Mouse (Mus musculus) embryonic facial prominence, embryonic 10.5 days (tissue): ENCODE results near the gene Zg16. TPM values are rescaled to one million over a fixed set of nuclear protein-coding genes. Genes with fewer than 3 reads are reported as not detected.

Experiments
- DNase-seq: peaks from one replicate; pipeline ENCODE4 v3.0.0-alpha.2; 2017; ENCODE audit warnings: low spot score
- H3K27ac ChIP-seq: fragments of 300-500 bp; sonication (generic); replicated peaks from 2 replicates; pipeline ENCODE4 v1.5.1; 2016; ENCODE audit warnings: mild to moderate bottlenecking
- H3K27me3 ChIP-seq: fragments of 300-500 bp; sonication (generic); replicated peaks from 2 replicates; pipeline ENCODE4 v1.6.1; 2016; ENCODE audit warnings: low read depth, mild to moderate bottlenecking; ENCODE audit not compliant: poor library complexity, severe bottlenecking
- H3K36me3 ChIP-seq: fragments of 300-500 bp; sonication (generic); replicated peaks from 2 replicates; pipeline ENCODE4 v1.6.1; 2016; ENCODE audit warnings: mild to moderate bottlenecking, moderate library complexity
- H3K4me1 ChIP-seq: fragments of 300-500 bp; sonication (generic); 2 replicates; pipeline ENCODE4 v1.6.1; 2016
- H3K4me3 ChIP-seq: fragments of 300-500 bp; sonication (generic); 2 replicates; pipeline ENCODE4 v1.5.1; 2016; ENCODE audit warnings: mild to moderate bottlenecking, moderate library complexity
- H3K9me3 ChIP-seq: fragments of 300-500 bp; sonication (generic); 2 replicates; pipeline ENCODE4 v1.6.1; 2016; ENCODE audit warnings: mild to moderate bottlenecking
- WGBS: fragments of 180-500 bp; shearing (Covaris S2); methylation state at CpG from one replicate; pipeline ENCODE4 v1.1.7; 2016; 5-methylcytosine and 5-hydroxymethylcytosine counted together
- polyA plus RNA-seq: library from polyadenylated mRNA; unstranded; fragments of >200 nt; fragmentation: Nextera tagmentation; extraction: Ambion mirVana; gene quantifications from 2 replicates; pipeline ENCODE4 v1.2.1, GENCODE M21; 2016

Gene Zg16
- polyA plus RNA-seq, 1 experiment from 2014 or later = not detected

DNA sequence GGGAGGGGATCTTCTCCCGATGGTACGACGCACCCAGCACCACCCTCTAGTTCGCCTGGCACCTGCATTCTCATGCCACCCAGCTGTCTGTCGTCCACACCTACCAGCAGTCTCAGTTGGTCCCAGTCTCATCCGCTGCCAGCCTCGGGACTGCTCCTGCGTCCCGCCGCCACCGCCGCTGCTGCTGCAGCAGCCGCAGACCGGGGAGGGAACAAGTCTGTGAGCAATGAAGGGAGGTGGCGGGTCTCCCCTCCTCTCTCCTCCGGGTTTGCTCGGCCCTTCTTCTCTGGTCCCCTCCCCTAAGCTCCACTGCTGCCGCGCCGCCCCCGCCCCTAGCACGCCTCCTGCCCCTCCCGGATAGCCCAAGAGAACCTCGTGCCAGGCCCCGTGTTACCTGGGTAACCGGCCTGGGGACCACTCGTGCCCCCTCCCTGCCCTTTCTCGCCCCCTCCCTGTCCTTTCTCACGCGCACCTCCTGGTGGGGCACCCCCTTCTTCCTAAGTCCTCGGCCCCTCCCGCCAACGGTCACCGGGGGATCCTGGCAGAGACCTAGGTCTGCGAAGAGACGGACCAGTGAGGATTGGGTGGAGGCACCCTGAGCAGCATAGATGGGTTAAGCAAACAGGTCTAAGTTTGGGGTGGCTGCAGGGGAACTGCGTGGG lies 66.1 kb downstream of the Zg16 start, which contains the start of the genes Gm42742 and Prrt2:
TSS of gene Gm42742 (minus strand) at position 197 of the 662 bp plus-strand sequence.
TSS of gene Prrt2 (minus strand) at position 311 of the 662 bp plus-strand sequence.
- peaks cover 47% of the 10 kb centered on the region for H3K36me3 ChIP-seq
- no peaks in the 10 kb centered on the region for H3K27me3 ChIP-seq
- WGBS = 2% methylated on average over 37 of the region's 37 CpGs
- peak; percentile 78 for DNase-seq
- peak within 1 kb of the TSS; percentile 86 for H3K27ac ChIP-seq
- H3K9me3 ChIP-seq = no peaks in the 10 kb centered on the region
- H3K4me1 ChIP-seq = peaks cover 92% of the 10 kb centered on the region
- peak within 1 kb of the TSS; percentile 86 for H3K4me3 ChIP-seq

DNA sequence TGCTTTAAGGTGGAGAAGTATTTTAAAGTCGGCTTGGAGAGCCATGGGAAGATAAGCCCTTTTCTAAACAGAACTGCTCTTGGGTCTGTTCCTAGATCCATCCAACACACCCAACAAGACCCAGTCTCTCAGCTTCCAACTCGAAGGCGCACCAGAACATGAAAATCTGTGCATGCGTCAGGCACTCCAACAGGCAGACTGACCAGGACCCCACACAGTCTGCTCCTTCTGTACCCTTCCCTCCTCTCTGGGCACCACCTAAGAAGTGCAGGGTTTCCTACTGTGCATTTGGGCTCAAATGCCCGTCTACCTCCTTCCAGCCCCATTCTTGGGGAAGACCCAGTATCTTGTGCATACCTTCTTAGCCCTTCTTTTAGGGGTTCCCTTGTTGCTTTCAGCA lies 66.6 kb downstream of the Zg16 start:
- no peak for DNase-seq
- 46% methylated on average over 5 of the region's 5 CpGs for WGBS
- Histone ChIP-seq H3K9me3 (no peaks in the 10 kb centered on the region), H3K4me1 (peaks cover 97% of the 10 kb centered on the region), H3K27ac (peak overlapping the region; percentile 86), H3K4me3 (peak overlapping the region; percentile 86), H3K27me3 (no peaks in the 10 kb centered on the region), H3K36me3 (peaks cover 52% of the 10 kb centered on the region)

DNA sequence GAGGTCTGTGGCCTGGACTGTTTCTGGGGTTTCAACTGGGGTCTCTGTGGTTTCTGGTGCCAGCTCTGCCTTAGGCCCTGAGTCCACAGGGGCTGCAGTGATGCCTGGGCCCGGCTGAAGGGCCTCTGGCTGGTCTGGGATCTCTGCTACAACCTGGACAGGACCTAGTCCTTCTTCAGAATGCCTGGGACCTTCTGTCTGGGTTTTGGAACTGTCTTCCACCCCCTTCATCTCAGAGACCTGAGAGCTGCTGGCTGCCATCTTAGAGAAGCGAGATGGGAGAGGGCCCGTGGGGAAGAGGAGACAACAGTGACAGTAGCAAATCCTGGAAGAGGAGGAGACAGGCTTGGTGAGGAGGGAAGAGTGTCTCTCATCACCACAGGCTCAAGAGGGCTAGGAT lies 67.1 kb downstream of the Zg16 start:
- Histone ChIP-seq H3K27me3 (no peaks in the 10 kb centered on the region), H3K36me3 (peaks cover 52% of the 10 kb centered on the region), H3K27ac (peak overlapping the region; percentile 86), H3K4me3 (peak overlapping the region; percentile 86), H3K9me3 (no peaks in the 10 kb centered on the region), H3K4me1 (peaks cover 97% of the 10 kb centered on the region)
- no peak for DNase-seq
- 68% methylated on average over 3 of the region's 3 CpGs for WGBS

DNA sequence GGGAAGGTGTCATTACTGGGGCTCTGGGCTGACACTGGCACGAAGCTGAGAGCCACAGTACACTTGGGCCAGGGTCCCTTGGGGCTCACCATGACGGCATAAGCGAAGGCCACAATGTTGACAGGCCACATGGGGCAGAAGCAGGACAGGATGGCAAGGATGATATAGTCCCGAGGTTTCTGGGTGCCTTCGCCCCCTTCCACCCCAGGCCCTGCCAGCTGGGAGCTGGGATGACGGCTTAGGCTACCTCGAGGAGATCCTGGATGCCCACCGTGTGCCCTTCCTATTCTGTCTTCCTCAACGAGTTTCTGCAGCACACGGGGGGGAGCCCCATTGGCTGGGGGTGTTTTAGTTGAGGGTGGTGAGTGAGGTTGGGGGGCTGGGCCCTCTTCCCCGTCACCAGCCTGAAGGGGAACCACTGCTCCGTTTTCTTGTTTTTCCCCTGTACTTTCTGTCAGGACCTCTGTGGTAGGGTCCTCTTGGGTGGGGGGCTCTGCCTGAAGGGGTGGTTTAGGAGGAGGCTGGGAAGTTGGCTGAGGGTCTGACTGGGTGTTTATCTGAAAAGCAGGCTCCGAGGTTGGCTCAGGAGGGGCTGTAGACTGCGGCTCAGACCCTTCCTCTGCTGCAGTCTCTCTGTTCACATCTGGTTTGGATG lies 67.7 kb downstream of the Zg16 start:
- DNase-seq = no peak
- 76% methylated on average over 14 of the region's 14 CpGs for WGBS
- H3K27me3 ChIP-seq = no peaks in the 10 kb centered on the region
- H3K4me3 ChIP-seq = peak overlapping the region; percentile 86
- no peaks in the 10 kb centered on the region for H3K9me3 ChIP-seq
- H3K27ac ChIP-seq = peak overlapping the region; percentile 86
- peaks cover 97% of the 10 kb centered on the region for H3K4me1 ChIP-seq
- H3K36me3 ChIP-seq = peaks cover 52% of the 10 kb centered on the region

DNA sequence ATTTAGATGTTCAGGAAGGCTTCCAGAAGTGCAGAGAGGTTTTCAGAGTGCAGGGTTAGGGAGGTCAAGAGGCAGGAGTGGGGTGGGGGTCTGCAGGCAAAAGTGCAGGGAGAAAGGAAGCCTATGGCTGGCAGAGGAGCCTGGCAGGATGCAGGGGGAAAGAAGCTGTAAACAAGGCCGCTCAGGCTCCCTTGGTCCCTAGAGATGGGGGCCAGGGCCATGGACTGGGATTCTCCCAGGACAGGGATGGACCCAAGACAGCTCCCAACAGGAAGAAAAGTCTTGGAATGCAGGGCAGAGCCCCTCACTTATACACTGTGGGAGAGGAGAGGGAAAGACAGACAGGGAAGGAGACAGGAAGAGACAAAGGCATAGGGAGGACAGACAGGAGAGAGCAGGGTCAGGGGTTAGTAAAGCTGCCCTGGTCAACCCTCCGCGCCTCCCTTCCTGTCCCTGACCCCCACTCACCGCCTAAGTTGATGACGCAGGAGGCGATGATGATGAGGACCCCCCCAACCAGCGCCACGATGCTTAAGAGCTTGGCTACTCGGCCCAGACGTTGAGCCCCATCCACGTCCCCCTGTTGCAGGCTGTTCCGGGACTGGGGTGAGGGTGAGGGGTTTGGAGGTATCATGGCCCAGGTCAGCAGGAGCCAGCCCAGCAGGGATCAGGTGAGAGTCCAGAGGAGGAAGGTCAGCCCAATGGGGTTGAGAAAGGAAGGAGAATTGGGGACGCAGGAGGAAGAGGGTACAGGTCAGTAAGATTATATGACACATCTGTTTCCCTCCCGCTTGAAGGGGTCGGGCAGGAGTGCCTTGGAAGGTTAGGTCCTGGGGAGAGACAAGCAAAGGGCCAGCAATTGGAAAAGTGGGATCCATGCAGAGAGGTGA lies 68.5 kb downstream of the Zg16 start:
- peak overlapping the region; percentile 97 for H3K27ac ChIP-seq
- 70% methylated on average over 15 of the region's 15 CpGs for WGBS
- peaks cover 95% of the 10 kb centered on the region for H3K4me1 ChIP-seq
- DNase-seq = no peak
- H3K9me3 ChIP-seq = no peaks in the 10 kb centered on the region
- H3K36me3 ChIP-seq = peaks cover 52% of the 10 kb centered on the region
- H3K27me3 ChIP-seq = no peaks in the 10 kb centered on the region
- peak overlapping the region; percentile 86 for H3K4me3 ChIP-seq

DNA sequence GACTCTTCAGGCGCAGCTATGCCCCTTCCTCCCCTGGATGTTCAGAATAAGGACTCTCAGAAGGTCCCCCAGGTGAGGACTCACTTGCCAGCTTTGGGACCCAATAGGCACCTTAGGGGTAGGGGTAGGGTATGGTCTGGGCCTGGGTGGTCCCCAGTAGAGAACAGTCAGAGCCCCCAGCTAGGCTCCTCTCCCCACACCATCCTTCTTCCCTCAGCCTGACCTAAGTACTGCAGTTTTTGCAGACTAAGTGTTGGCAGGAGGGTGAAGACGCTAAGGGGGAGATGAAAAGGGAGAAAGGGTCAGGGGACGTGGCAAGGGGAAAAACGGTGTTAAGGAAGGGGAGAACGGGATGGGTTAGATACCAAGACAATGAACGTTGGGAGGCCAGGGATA lies 69.2 kb downstream of the Zg16 start:
- 56% methylated on average over 6 of the region's 6 CpGs for WGBS
- H3K27ac ChIP-seq = peak overlapping the region; percentile 97
- peaks cover 88% of the 10 kb centered on the region for H3K4me1 ChIP-seq
- H3K9me3 ChIP-seq = no peaks in the 10 kb centered on the region
- H3K27me3 ChIP-seq = no peaks in the 10 kb centered on the region
- peaks cover 52% of the 10 kb centered on the region for H3K36me3 ChIP-seq
- no peak for DNase-seq
- H3K4me3 ChIP-seq = peak overlapping the region; percentile 35; the same call in 1 of the 2 replicates

DNA sequence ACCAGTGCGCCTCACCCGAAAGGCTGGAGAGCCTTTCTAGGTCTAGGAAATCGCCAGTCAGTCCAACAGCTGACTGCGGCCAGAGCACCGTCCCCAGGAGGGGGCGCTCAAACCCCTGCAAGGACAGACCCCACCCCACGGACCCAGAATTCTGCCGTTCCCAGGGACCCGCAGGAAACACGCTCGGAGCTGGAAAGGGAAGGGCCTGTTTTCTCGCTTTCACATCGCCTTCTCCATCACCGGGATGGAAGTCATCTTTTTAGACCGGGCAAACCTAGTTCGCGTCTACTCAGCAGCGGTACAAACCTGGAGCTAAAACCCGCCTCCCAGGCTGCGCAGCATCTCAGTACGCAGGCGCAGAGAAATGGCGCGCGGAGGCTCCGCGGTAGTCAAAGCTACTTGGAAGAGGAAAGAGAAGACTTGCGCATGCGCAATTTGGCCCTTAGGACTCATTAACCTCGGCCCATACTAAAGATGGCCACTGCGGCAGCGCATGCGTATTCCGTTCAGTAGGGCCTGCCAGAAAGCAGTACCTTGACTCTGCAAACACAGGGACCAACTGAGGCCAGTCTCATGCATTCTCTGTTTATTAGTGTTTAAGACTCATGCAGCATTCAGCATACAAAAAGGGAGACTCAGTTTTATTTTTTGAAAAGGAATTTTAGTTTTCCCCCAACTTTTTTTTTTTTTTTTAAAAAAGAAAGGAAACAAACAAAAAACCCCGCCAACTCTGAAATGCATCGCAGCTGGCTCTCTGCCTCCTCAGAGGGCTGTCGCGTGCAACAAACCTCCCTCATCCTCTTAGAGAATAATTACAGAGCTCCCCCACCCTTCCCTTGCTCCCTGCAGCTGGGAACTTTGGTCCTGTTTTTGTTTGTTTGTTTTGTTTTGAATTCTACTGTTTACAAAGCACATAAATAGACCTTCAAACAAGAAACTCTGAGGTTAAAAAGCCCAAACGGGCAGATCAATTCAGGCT lies 69.9 kb downstream of the Zg16 start, which contains the start of gene Pagr1a:
TSS of gene Pagr1a (minus strand) at position 382 of the 979 bp plus-strand sequence.
- no peaks in the 10 kb centered on the region for H3K9me3 ChIP-seq
- peaks cover 52% of the 10 kb centered on the region for H3K36me3 ChIP-seq
- H3K27ac ChIP-seq = peak within 1 kb of the TSS; percentile 97
- peaks cover 81% of the 10 kb centered on the region for H3K4me1 ChIP-seq
- WGBS = 5% methylated on average over 39 of the region's 39 CpGs
- peak within 1 kb of the TSS; percentile 89 for H3K4me3 ChIP-seq
- peak; percentile 98 for DNase-seq
- H3K27me3 ChIP-seq = no peaks in the 10 kb centered on the region

DNA sequence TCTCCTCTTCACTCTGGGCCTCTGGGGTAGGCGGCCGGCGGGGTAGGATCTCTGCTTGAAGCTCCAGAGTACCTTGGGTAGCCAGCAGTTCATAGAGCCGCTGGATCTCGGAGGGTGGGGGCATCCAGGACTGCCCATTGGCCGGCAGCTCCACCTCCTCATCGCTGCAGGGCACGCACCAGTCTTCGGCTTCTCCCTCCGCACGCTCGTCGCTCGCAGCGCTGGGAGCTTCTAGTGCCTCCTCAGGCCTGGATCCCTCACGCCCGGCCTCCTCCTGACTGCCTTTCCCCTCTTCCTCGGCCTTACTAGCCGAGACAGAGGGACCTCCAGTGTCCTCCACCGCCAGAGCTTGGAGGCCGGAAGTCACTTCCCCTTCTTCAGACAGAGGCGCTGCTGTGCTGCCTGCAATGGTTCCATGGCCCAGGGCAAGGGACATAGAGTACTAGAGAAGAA lies 70.6 kb downstream of the Zg16 start:
- under 1% methylated on average over 22 of the region's 22 CpGs for WGBS
- DNase-seq = no peak
- peaks cover 77% of the 10 kb centered on the region for H3K4me1 ChIP-seq
- no peaks in the 10 kb centered on the region for H3K27me3 ChIP-seq
- peaks cover 51% of the 10 kb centered on the region for H3K36me3 ChIP-seq
- peak overlapping the region; percentile 97 for H3K27ac ChIP-seq
- no peaks in the 10 kb centered on the region for H3K9me3 ChIP-seq
- peak overlapping the region; percentile 89 for H3K4me3 ChIP-seq

DNA sequence TGATC lies 70.8 kb downstream of the Zg16 start, which contains the start of gene Pagr1b:
TSS of gene Pagr1b (minus strand) at position 4 of the 5 bp plus-strand sequence.
- Histone ChIP-seq H3K36me3 (peaks cover 52% of the 10 kb centered on the region), H3K4me1 (peaks cover 76% of the 10 kb centered on the region), H3K27me3 (no peaks in the 10 kb centered on the region), H3K9me3 (no peaks in the 10 kb centered on the region), H3K27ac (peak within 1 kb of the TSS; percentile 97), H3K4me3 (peak within 1 kb of the TSS; percentile 89)
- no peak for DNase-seq

DNA sequence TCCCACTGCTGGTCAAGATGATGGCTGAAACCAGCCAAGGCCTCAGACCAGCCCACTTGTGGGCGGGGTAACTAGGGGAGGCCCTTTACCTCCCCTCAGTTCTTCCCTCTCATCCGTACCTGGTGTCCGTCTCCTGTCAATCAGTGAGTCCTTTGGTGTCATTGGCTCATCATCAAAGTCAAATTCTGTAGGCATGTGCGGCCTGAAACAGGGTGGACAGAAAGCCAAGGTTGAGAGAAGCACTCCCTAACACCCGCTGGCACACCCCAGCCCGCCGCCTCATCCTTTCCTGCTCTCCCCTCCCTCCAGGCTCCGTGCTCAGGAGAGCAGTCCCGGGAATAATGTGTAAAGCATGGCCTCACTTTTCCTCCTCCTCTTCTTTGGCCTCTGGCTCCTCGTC lies 71.0 kb downstream of the Zg16 start:
- Histone ChIP-seq H3K27ac (peak overlapping the region; percentile 97), H3K4me3 (peak overlapping the region; percentile 89), H3K4me1 (peaks cover 74% of the 10 kb centered on the region), H3K36me3 (peaks cover 53% of the 10 kb centered on the region), H3K9me3 (no peaks in the 10 kb centered on the region), H3K27me3 (no peaks in the 10 kb centered on the region)
- WGBS = under 1% methylated on average over 10 of the region's 10 CpGs
- peak; percentile 67 for DNase-seq

DNA sequence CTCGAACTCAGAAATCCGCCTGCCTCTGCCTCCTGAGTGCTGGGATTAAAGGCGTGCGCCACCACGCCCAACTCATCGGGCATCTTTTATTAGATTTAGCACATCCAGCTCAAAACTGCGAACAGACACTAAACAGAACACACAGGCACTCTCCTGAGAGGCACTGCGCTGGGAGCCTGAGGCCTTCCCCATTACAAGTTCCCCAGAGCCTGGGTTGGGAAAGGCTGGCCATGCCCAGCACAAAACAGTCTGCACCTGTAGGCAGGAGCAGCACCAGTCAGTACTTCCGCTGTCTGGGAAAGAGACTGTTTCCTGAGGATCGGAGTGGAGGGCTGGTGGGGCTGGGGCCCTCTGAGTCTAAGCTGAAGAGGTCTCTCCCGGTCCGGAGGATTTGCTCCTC lies 72.1 kb downstream of the Zg16 start:
- DNase-seq = no peak
- Histone ChIP-seq H3K36me3 (peaks cover 57% of the 10 kb centered on the region), H3K4me3 (peak overlapping the region; percentile 89), H3K9me3 (no peaks in the 10 kb centered on the region), H3K4me1 (peaks cover 63% of the 10 kb centered on the region), H3K27ac (peak overlapping the region; percentile 97), H3K27me3 (no peaks in the 10 kb centered on the region)
- WGBS = 93% methylated on average over 12 of the region's 12 CpGs

DNA sequence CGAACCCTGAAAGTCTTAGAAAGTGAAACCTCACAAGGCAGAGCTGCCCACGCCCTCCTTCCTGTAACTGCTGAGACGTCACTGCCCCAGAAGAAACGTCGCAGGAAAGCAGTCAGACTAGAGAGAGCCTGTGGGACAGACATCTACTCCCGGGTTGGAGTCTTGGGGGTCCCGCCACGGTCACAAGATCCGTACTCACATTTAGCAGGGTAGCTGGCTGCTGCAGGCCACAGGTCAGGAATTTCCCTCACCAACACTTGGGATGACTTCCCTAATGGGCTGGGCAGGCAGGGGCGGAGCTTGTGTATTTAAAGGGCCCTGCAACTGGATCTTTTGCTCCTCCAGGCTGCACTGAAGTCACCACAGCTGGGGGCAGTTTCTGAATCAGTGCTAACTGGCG lies 72.8 kb downstream of the Zg16 start, which contains the start of gene Mvp:
TSS of gene Mvp (minus strand) at position 302 of the 400 bp plus-strand sequence.
- WGBS = 53% methylated on average over 11 of the region's 11 CpGs
- Histone ChIP-seq H3K36me3 (peaks cover 51% of the 10 kb centered on the region), H3K4me3 (peak within 1 kb of the TSS; percentile 89), H3K4me1 (peaks cover 56% of the 10 kb centered on the region), H3K27me3 (no peaks in the 10 kb centered on the region), H3K27ac (peak within 1 kb of the TSS; percentile 97), H3K9me3 (no peaks in the 10 kb centered on the region)
- DNase-seq = peak; percentile 61
